Mouse (Mus musculus): ENCODE measurements around the gene Gca. TPM values are rescaled to one million over a fixed set of nuclear protein-coding genes. Genes with fewer than 3 reads are reported as not detected.
A peak's percentile ranks its signal among the peaks of the same experiment; 100 is the strongest.

Gene Gca
- 1 to 10 TPM; 8.9 to 9.9 TPM for total RNA-seq (2021)

DNA sequence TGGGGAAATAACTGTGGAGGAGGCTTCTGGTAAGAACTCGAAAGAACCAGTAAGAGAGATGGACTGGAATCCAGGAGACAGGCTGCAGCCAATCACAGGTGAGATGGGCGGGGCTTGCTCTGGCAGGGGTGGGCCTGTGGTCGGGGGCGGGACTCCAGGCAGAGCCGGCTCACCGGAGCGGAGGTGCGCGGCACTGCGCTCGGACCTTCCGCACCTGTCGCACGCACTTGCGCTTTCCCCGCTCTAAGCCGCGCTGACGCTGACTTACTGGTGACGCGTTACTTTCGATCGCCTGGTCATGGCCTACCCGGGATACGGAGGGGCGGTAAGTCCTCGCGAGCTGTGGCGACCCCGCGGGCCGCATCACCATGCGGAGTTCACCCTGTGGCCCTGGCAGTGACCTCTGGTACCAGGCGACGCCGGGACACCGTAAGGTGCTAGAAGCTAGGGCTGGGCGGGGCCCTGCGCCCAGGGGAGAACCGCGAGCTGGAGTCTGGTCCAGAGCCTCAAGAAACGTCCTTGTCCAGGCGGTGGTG is at the start of gene Gca:
Gene Gca, plus strand, starts transcription at position 151 of the 536 bp plus-strand sequence.
- peak; percentile 74 to 89 for DNase-seq (ENCODE audit: extremely low spot score in 1 of 2, low spot score in 2 of 2)
- intact Hi-C loops (cut with DNase I): no loop called here

GRCm38 (mm10) chr2:62618934-62619341 is 45.1 kb upstream of the Gca start:
- intact Hi-C loops (cut with DNase I): no loop called here
- no peak for DNase-seq (ENCODE audit: extremely low spot score in 1 of 2, low spot score in 2 of 2)

DNA sequence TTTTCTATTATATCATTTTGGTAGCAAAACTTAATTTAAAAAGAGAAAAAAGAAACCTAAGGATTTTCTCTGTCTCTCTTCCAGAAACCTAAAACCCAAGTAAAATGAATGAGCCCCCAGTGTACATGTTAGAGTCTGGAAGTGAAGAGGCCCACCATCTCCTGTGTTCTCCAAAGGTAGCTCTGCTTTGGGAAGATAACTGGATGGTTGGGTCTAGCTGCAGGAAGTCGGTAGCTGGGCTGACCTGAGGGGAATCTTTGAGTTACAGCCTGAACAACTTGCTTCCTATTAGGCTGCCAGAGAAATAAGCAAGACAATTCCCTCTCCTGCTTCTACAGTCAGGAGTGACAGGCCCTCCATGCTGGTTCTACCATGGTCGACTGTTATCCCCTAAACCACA is 44.4 kb upstream of the Gca start:
- DNase-seq (ENCODE audit: extremely low spot score in 1 of 2, low spot score in 2 of 2): no peak
- intact Hi-C loops (cut with DNase I): loop anchor here (10.0 kb wide), 2 partner anchors 115 to 265 kb away; no protein-coding TSS in a partner anchor

GRCm38 (mm10) chr2:62623024-62623441 is 41.1 kb upstream of the Gca start:
- DNase-seq (ENCODE audit: extremely low spot score in 1 of 2, low spot score in 2 of 2): no peak
- intact Hi-C loops (cut with DNase I): loop anchor here (10.0 kb wide), 2 partner anchors 118 to 268 kb away; no protein-coding TSS in a partner anchor

- DNase-seq (ENCODE audit: extremely low spot score in 1 of 2, low spot score in 2 of 2): no peak
- intact Hi-C loops (cut with DNase I): loop anchor here (5.0 to 10.0 kb wide), 5 partner anchors 123 to 970 kb away; no protein-coding TSS in a partner anchor
Observed at GRCm38 (mm10) chr2:62627728-62628127, 36.4 kb upstream of the Gca start.

DNA sequence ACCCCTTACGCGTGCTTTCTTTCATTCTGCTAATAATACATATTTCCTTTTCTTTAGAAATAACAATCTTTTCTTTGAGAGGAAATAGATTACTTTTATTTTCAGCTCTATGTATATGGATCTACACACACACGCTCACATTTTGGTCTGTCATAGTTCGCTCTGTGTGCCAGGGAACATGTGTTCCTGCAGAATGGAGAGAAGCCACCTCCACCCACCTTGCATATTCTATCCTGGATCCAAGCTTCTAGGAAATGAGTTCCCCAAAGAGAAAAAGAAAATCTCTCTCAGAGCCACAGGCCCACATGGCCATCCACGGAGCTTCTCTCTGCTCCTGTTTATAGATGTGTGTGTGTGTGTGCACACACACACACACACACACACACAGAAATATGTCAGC is 35.7 kb upstream of the Gca start:
- intact Hi-C loops (cut with DNase I): loop anchor here (5.0 to 10.0 kb wide), 5 partner anchors 124 to 971 kb away; no protein-coding TSS in a partner anchor
- peak in 1 of 2 experiments; percentile 64 for DNase-seq (ENCODE audit: extremely low spot score in 1 of 2, low spot score in 2 of 2)

DNA sequence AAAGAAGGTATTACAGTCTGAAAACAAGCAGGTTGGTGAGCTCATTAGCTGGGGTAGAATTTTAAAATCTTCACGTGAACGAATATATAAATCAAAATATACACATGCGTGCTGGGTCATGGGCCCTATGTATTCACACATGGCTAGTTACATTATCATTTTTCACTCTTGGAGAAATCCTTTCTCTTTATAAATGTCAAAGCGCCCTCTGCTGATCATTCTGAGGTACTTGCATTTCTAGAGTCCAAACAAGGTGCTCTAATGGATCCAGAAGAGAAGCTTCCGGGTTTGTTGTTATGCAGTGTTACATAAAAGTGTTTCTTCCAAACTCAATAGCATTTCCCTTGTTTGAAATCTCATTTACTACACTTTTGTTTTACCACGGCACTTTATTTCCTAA is 33.6 kb upstream of the Gca start:
- DNase-seq (ENCODE audit: extremely low spot score in 1 of 2, low spot score in 2 of 2): peak in 1 of 2 experiments; percentile 58
- intact Hi-C loops (cut with DNase I): loop anchor here (10.0 kb wide), 1 partner anchor 646 kb away; no protein-coding TSS in a partner anchor

- DNase-seq (ENCODE audit: extremely low spot score in 1 of 2, low spot score in 2 of 2): no peak
- intact Hi-C loops (cut with DNase I): loop anchor here (10.0 kb wide), 1 partner anchor 655 kb away; no protein-coding TSS in a partner anchor
Observed at GRCm38 (mm10) chr2:62639869-62640268, 24.2 kb upstream of the Gca start.

DNA sequence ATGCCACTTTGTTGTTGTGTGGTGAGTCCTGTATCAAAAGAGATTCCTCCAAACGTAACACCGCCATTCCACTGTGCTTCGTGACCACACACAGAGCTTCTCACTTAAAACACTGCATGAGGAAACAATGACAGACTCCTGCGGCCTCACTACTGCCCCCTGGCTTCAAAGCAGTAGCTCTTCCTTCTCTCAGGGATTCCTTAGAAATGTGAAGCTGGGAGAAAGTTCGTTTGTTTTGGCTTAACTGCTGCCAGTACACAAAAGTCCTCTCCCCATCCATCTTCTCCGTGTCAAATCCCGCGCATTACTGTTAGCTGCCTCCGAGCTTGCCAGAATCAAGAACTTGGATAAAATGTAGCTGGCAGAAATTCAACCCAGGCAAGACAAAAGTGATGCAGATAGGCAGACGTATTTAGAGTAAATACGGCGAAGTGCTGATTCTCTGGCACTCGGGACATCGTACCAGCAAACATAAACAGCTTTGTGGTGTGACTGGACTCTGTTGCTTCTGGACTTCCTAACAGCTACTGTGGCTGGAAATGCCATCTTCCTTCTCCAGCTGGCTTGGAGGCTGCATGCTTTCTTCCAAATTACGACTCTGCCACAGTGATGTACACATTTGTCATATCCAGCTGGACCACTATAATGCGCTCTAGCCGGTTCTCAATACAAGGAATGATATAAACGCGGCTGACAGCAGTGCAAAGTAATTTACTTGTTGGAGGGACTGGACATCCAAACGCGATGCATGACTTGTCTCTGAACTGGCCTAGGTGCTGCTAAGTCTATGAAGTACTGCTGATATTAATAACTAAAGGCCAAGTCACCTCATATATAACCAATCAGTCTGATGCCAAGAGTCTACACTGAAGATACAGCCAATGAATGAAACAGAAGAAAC is 20.4 kb upstream of the Gca start:
- DNase-seq (ENCODE audit: extremely low spot score in 1 of 2, low spot score in 2 of 2): peak in 1 of 2 experiments; percentile 81
- intact Hi-C loops (cut with DNase I): no loop called here

- intact Hi-C loops (cut with DNase I): loop anchor here (5.0 kb wide), 1 partner anchor 807 kb away; no protein-coding TSS in a partner anchor
- DNase-seq (ENCODE audit: extremely low spot score in 1 of 2, low spot score in 2 of 2): no peak
Observed at GRCm38 (mm10) chr2:62644891-62645290, 19.2 kb upstream of the Gca start.

DNA sequence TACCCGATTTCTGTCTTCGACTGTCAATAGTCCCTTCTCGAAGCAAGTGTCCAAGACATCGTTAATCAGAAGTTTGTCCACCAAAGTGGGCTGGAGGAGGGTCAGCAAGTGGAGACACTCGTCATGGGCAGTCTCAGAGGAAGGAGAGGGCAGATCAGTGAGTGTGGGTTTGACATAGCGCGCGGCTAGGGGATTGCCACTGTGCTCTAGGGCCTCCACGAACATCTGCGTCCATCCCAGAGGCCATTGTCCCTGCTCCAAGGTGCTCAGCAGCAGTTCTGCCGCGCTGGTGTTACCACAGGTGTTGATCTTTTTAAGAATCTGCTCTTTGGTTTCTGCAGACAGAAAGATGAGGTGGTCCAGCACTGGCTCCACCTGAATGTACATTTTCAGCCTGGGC is 18.6 kb upstream of the Gca start:
- intact Hi-C loops (cut with DNase I): loop anchor here (5.0 kb wide), 1 partner anchor 807 kb away; no protein-coding TSS in a partner anchor
- DNase-seq (ENCODE audit: extremely low spot score in 1 of 2, low spot score in 2 of 2): no peak

GRCm38 (mm10) chr2:62646014-62646645 is 18.0 kb upstream of the Gca start, which contains the start of gene Ifih1:
Ifih1 (minus strand) TSS chr2:62646255.
- intact Hi-C loops (cut with DNase I): loop anchor here (5.0 kb wide), 1 partner anchor 806 kb away; no protein-coding TSS in a partner anchor
- peak in 1 of 2 experiments; percentile 62 for DNase-seq (ENCODE audit: extremely low spot score in 1 of 2, low spot score in 2 of 2)

- intact Hi-C loops (cut with DNase I): loop anchor here (5.0 kb wide), 1 partner anchor 806 kb away; no protein-coding TSS in a partner anchor
Observed at GRCm38 (mm10) chr2:62646671-62647289, 17.3 kb upstream of the Gca start.

DNA sequence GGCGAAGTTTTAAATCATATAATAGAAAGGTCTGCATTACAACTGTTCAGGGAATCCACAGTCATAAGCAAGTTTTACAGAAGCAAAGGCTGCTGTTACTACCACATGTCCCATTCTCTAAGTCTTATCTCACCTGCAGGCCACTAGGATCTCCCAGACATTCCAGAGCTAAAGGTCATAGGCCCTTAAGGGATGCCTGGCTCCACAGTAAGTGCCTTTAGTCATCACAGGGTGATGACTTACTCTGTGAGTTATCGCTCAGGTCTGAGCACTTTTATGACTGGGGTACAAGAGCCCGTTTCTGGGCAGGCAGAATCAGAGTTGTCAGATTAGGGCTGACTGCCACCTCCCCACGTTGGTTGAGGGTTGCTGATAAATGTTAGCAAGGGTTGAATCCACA is 12.2 kb upstream of the Gca start:
- DNase-seq (ENCODE audit: extremely low spot score in 1 of 2, low spot score in 2 of 2): no peak
- intact Hi-C loops (cut with DNase I): no loop called here

More at GRCm38 (mm10) chr2:62646671-62647289, 17.3 kb upstream of the Gca start:
- no peak for DNase-seq (ENCODE audit: extremely low spot score in 1 of 2, low spot score in 2 of 2)

GRCm38 (mm10) chr2:62652466-62652865 is 11.6 kb upstream of the Gca start:
- DNase-seq (ENCODE audit: extremely low spot score in 1 of 2, low spot score in 2 of 2): no peak
- intact Hi-C loops (cut with DNase I): no loop called here

- DNase-seq (ENCODE audit: extremely low spot score in 1 of 2, low spot score in 2 of 2): peak; percentile 68 to 78
- intact Hi-C loops (cut with DNase I): no loop called here
Observed at GRCm38 (mm10) chr2:62654519-62655338, 9.4 kb upstream of the Gca start.

- intact Hi-C loops (cut with DNase I): no loop called here
- DNase-seq (ENCODE audit: extremely low spot score in 1 of 2, low spot score in 2 of 2): no peak
Observed at GRCm38 (mm10) chr2:62656072-62656471, 8.0 kb upstream of the Gca start.

DNA sequence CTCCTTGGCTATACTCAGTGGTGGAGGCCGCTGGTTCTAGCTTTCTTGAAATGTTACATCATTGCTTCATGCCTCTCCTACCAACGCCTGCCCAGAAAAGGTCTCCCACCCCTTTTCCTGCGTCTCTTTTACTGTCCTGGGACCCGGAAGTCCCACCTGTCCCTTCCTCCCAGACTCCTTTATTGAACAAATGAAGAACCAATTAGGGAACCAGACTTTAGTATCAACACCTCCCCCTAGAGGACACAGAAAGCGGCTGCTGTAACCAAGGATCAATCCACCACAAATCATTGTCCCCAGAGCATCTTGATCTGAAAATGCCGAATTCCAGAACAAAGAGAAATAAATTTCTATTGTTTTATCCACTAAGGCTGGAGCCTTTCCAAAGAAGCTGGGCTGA is 3.5 kb upstream of the Gca start:
- intact Hi-C loops (cut with DNase I): no loop called here
- DNase-seq (ENCODE audit: extremely low spot score in 1 of 2, low spot score in 2 of 2): no peak

All from left cerebral cortex, postnatal 10 days (tissue).